ENCODE assay signal across 8 mouse cellular contexts in genomic region chr1:134243948-134244914, GRCm38 (mm10). TPM values are rescaled to one million over a fixed set of nuclear protein-coding genes. Genes with fewer than 3 reads are reported as not detected.
DNase-seq lines count a peak whose midpoint lies in the region; ATAC-seq lines count a peak whose summit lies in the region.

No protein-coding gene starts in this region.

- no peak overlapping the region for H3K4me3 ChIP-seq in brown adipose tissue, adult 24 weeks (ENCODE audit: insufficient read depth, low read depth, low read length)
- H3K4me3 ChIP-seq in forebrain, embryonic 10.5 days = peak overlapping the region; percentile 34
- no peak overlapping the region for H3K4me3 ChIP-seq in heart, embryonic 15.5 days
- H3K4me3 ChIP-seq in liver, embryonic 13.5 days (replicated peaks) = no peak overlapping the region
- no peak overlapping the region for H3K4me3 ChIP-seq in stomach, embryonic 15.5 days (replicated peaks)

- peak overlapping the region; percentile 52 for H3K4me2 ChIP-seq in heart, embryonic 15.5 days
- 0 out of 2 replicates have a peak overlapping the region, but pooled peaks have one; percentile 12 for H3K4me2 ChIP-seq in liver, embryonic 13.5 days
- H3K4me2 ChIP-seq in stomach, embryonic 15.5 days = peak overlapping the region; percentile 46

- no peaks in the 10 kb centered on the region for H3K36me3 ChIP-seq in forebrain, embryonic 10.5 days (replicated peaks)
- no peaks in the 10 kb centered on the region for H3K36me3 ChIP-seq in heart, embryonic 15.5 days
- no peaks in the 10 kb centered on the region for H3K36me3 ChIP-seq in liver, embryonic 13.5 days
- H3K36me3 ChIP-seq in stomach, embryonic 15.5 days = no peaks in the 10 kb centered on the region

- H3K27ac ChIP-seq in brown adipose tissue, adult 24 weeks (replicated peaks; ENCODE audit: low read depth, low read length) = peak overlapping the region; percentile 44
- peak overlapping the region; percentile 71 for H3K27ac ChIP-seq in forebrain, embryonic 10.5 days
- H3K27ac ChIP-seq in heart, embryonic 15.5 days = no peak overlapping the region
- no peak overlapping the region for H3K27ac ChIP-seq in liver, embryonic 13.5 days
- H3K27ac ChIP-seq in stomach, embryonic 15.5 days = no peak overlapping the region; the same call in 1 of the 2 replicates

- no peaks in the 10 kb centered on the region for H3K9me3 ChIP-seq in forebrain, embryonic 10.5 days
- H3K9me3 ChIP-seq in heart, embryonic 15.5 days (replicated peaks) = no peaks in the 10 kb centered on the region
- no peaks in the 10 kb centered on the region for H3K9me3 ChIP-seq in liver, embryonic 13.5 days (replicated peaks)
- no peaks in the 10 kb centered on the region for H3K9me3 ChIP-seq in stomach, embryonic 15.5 days

- peaks cover 7% of the 10 kb centered on the region for H3K4me1 ChIP-seq in brown adipose tissue, adult 24 weeks (ENCODE audit: control insufficient read depth, insufficient read depth, insufficient read length, low read length)
- peaks cover 18% of the 10 kb centered on the region for H3K4me1 ChIP-seq in forebrain, embryonic 10.5 days
- H3K4me1 ChIP-seq in heart, embryonic 15.5 days (replicated peaks) = peaks cover 24% of the 10 kb centered on the region
- peaks cover 16% of the 10 kb centered on the region for H3K4me1 ChIP-seq in liver, embryonic 13.5 days (replicated peaks)
- H3K4me1 ChIP-seq in stomach, embryonic 15.5 days = peaks cover 11% of the 10 kb centered on the region

- peak; percentile 79 for ATAC-seq in heart, embryonic 15.5 days (replicated peaks; ENCODE audit: insufficient number of reproducible peaks, insufficient read depth, low FRiP score, low read depth)
- peak; percentile 69 for ATAC-seq in liver, embryonic 13.5 days (ENCODE audit: low read depth)
- ATAC-seq in stomach, embryonic 15.5 days (ENCODE audit: insufficient read depth, low FRiP score, low read depth) = peak; percentile 85

- WGBS in forebrain, embryonic 10.5 days = 24% methylated on average over 35 of the region's 35 CpGs
- WGBS in heart, embryonic 15.5 days = 21% methylated on average over 35 of the region's 35 CpGs
- 22% methylated on average over 35 of the region's 35 CpGs for WGBS in liver, embryonic 13.5 days (ENCODE audit: insufficient replicate concordance)
- WGBS in stomach, embryonic 15.5 days = 23% methylated on average over 35 of the region's 35 CpGs

- DNase-seq in A20 (ENCODE audit: low read depth, low spot score) = peak; percentile 82
- peak; percentile 85 for DNase-seq in forebrain, embryonic 10.5 days (ENCODE audit: extremely low spot score, low spot score)
- DNase-seq in kidney, postnatal 25 days = peak; percentile 92 to 94
- peak; percentile 69 for DNase-seq in liver, embryonic 13.5 days
- peak; percentile 88 for DNase-seq in neural tube, embryonic 10.5 days (ENCODE audit: extremely low spot score, low spot score)

- H3K9ac ChIP-seq in heart, embryonic 15.5 days = peak overlapping the region; percentile 28; the same call in 1 of the 2 replicates
- H3K9ac ChIP-seq in liver, embryonic 13.5 days = no peak overlapping the region
- H3K9ac ChIP-seq in stomach, embryonic 15.5 days = no peak overlapping the region

- H3K27me3 ChIP-seq in forebrain, embryonic 10.5 days (ENCODE audit: poor library complexity, severe bottlenecking) = peaks cover 55% of the 10 kb centered on the region
- no peaks in the 10 kb centered on the region for H3K27me3 ChIP-seq in heart, embryonic 15.5 days
- peaks cover 27% of the 10 kb centered on the region for H3K27me3 ChIP-seq in liver, embryonic 13.5 days
- H3K27me3 ChIP-seq in stomach, embryonic 15.5 days (replicated peaks) = no peaks in the 10 kb centered on the region

RNA-seq across cellular contexts. Expression of gene Adora1, which starts 9.0 kb away (rescaled TPM):
- polyA plus RNA-seq in brown adipose tissue, adult 24 weeks (2012; ENCODE audit: insufficient read depth, insufficient read length, missing spikeins) = 41.1 and 67.9 TPM in 2 replicates
- 0.14 and 0.36 TPM in 2 replicates for polyA plus RNA-seq in forebrain, embryonic 10.5 days (2016; fragmentation: Nextera tagmentation; extraction: Ambion mirVana)
- 18.5 and 20.5 TPM in 2 replicates for polyA plus RNA-seq in heart, embryonic 15.5 days (2015; fragmentation: Nextera tagmentation; extraction: Ambion mirVana)
- 0.12 and 0.13 TPM in 2 replicates for polyA plus RNA-seq in liver, embryonic 13.5 days (2015; fragmentation: Nextera tagmentation; extraction: Ambion mirVana)
- 11.8 and 13.8 TPM in 2 replicates for polyA plus RNA-seq in stomach, embryonic 15.5 days (2015; fragmentation: Nextera tagmentation; extraction: Ambion mirVana)

RNA-seq across cellular contexts. Expression of gene Myog, which starts 45.6 kb away (rescaled TPM):
- not detected in 2 replicates for polyA plus RNA-seq in brown adipose tissue, adult 24 weeks (2012; ENCODE audit: insufficient read depth, insufficient read length, missing spikeins)
- polyA plus RNA-seq in forebrain, embryonic 10.5 days (2016; fragmentation: Nextera tagmentation; extraction: Ambion mirVana) = not detected in 2 replicates
- 0.98 and 2.0 TPM in 2 replicates for polyA plus RNA-seq in heart, embryonic 15.5 days (2015; fragmentation: Nextera tagmentation; extraction: Ambion mirVana)
- polyA plus RNA-seq in liver, embryonic 13.5 days (2015; fragmentation: Nextera tagmentation; extraction: Ambion mirVana) = 2.7 and 4.1 TPM in 2 replicates
- 1.3 and 4.3 TPM in 2 replicates for polyA plus RNA-seq in stomach, embryonic 15.5 days (2015; fragmentation: Nextera tagmentation; extraction: Ambion mirVana)

RNA-seq across cellular contexts. Expression of gene Mybph, which starts 51.0 kb away (rescaled TPM):
- polyA plus RNA-seq in brown adipose tissue, adult 24 weeks (2012; ENCODE audit: insufficient read depth, insufficient read length, missing spikeins) = not detected in 2 replicates
- polyA plus RNA-seq in forebrain, embryonic 10.5 days (2016; fragmentation: Nextera tagmentation; extraction: Ambion mirVana) = 0.46 and 0.65 TPM in 2 replicates
- 0.28 and 0.76 TPM in 2 replicates for polyA plus RNA-seq in heart, embryonic 15.5 days (2015; fragmentation: Nextera tagmentation; extraction: Ambion mirVana)
- polyA plus RNA-seq in liver, embryonic 13.5 days (2015; fragmentation: Nextera tagmentation; extraction: Ambion mirVana) = 1.6 and 1.9 TPM in 2 replicates
- polyA plus RNA-seq in stomach, embryonic 15.5 days (2015; fragmentation: Nextera tagmentation; extraction: Ambion mirVana) = 0.30 and 1.3 TPM in 2 replicates

Comparison
In these comparisons a context has a peak if more than half of its experiments do, and no peak if none do; other contexts are left out.
1. H3K27ac ChIP-seq: peak in brown adipose tissue, adult 24 weeks (single experiment) and forebrain, embryonic 10.5 days (single experiment); none in heart, embryonic 15.5 days (single experiment), liver, embryonic 13.5 days (single experiment) and stomach, embryonic 15.5 days (single experiment).
2. Peak in every context shown above with its lines, with median percentiles within 50 percentile points of each other: DNase-seq, ATAC-seq and H3K4me2 ChIP-seq.